Mouse (Mus musculus) layer of hippocampus, adult 6 months (tissue): ENCODE results near the gene Nob1. TPM values are rescaled to one million over a fixed set of nuclear protein-coding genes. Genes with fewer than 3 reads are reported as not detected.

Source experiments
- long read RNA-seq, 2 experiments: library from polyadenylated mRNA; unstranded; transcript quantifications; one replicate each; pipeline ENCODE4 v2.0.0; 2019 to 2020
- polyA plus RNA-seq: library from polyadenylated mRNA; unstranded; fragments of <200 nt; fragmentation: Nextera tagmentation; gene quantifications from 2 replicates; pipeline ENCODE4 v1.2.3, GENCODE M21; 2021

The Nob1 gene
- polyA plus RNA-seq = 33.7 and 34.0 TPM in 2 replicates
- long read RNA-seq, experiment 1, transcript Nob1-201 (9 exons, 1,658 nt) = major isoform, 49 of 64 reads
- long read RNA-seq, experiment 1, partial matches to known transcripts = 4 of 64 reads
- long read RNA-seq, experiment 1, other reads (novel, unspliced or antisense) = 11 of 64 reads
- long read RNA-seq, experiment 2, transcript Nob1-201 (9 exons, 1,658 nt) = major isoform, 144 of 177 reads
- long read RNA-seq, experiment 2, partial matches to known transcripts = 17 of 177 reads
- long read RNA-seq, experiment 2, other reads (novel, unspliced or antisense) = 16 of 177 reads

DNA sequence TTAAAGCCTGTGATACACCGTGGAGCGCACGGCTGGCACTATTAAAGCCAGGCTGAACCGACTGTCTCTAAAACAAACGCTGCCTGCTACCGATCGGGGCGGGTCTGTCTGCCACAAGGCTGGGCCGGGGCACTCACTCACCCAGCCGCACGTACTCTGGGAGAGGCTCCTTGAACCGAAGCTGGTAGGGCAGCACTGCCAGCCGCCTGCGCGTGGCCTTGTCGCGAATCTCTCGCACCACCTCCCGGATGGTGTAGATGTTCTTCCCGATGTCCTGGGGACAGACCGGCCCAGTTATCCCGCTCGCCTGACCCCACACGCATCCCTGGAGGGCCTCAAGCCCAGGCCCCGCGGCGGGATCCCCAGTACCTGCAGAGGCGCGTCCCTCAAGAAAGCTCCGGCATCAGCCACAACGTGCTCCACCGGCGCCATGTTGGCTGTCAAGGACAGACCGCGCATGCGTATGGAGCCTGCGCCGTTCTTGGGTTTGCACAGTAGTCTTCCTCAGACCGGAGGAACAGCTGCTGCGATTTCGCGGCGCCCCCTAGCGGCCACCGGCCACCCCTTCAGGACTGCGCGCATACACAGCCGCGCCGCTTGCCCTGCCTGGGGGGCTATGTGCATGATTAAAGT lies at the start of gene Nob1:
Gene Nob1 (minus strand): TSS at position 455 of the 633 bp plus-strand sequence.

DNA sequence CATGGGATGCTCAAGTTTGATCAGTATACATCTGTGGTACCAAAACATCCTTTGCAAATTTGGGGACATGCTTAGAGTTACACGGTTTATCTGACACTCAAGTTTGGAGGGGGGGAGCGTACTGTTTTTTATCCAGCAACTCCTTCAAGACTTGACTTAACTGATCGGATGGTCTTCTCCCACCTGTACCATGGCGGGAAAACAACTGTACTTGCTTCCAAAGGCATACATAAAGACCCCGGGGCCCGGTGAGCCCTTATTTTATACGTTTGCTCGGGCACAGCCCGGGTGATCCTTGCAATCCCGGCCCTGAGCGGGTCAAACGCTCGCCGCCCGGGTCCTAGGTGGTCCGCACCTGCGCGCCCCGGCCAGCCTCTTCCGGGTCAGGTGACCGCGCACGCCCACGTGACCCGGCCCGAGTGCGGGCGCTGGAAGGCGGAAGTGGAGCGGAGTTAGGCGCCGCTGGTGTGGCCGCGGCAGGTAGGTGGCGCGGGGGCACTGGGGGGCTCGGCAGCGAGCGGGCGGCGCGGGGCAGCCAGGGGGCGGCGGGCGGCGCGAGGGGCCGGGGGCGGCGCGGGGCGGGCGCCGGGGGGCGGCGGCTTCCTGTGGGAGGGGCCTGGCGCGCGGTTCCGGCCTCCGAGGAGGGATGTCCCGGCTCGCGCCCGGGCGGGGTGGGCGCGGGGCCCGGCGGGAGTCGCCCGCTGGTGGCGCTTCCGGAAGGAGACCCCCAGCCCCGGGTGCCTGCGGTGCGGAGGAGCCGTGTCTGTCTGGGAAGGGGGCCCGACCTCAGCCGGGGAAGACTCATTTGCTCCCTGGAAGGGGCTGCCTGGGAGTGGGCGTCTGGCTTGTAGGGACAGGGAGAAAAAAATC lies 11.3 kb upstream of the Nob1 start, which contains the start of gene Wwp2:
Gene Wwp2 (plus strand): TSS at position 404 of the 870 bp plus-strand sequence.

DNA sequence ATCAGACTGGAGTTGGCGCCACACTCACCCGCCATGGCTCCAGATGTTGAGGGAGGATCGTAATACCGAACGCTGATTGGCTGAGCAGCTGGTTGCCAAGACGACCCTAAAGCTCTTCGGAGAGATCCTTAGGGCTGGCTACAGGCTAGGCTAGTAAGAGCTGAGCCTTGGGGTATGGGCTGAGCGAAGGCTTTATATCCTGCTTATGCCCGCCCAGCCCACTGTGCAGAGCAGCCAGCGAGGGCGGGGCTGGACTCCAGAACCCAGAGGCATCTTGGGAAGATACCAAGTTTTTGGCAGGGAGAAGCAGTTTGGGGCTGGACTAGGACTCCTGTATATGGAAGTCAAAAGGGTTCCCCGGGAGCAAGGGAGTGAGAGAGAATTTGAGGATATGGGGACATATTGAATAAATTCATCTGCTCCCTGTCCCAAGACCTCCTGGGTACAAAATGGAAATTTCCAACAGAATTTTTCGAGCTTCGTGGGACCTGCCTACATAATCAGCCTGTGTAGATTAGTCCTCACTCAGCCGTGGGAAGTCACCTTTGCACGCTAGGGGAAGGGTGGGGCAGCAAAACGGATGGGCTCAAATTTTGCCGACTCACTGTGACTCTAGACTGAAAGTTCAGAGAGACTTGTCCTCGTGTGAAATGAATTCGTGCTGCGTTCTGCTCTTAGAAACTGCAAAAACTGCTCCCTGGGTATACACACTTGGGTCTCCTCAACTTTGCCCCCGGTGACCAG lies 21.6 kb downstream of the Nob1 start, which contains the start of gene Nqo1:
Gene Nqo1 (minus strand): TSS at position 169 of the 744 bp plus-strand sequence.

Other genes with a start within 250 kb of the Nob1 start
- gene Nfat5, start 131.6 kb downstream of the Nob1 start, polyA plus RNA-seq = 4.6 and 5.7 TPM in 2 replicates
- 6.3 and 9.9 TPM in 2 replicates for gene Nqo1, start 21.8 kb downstream of the Nob1 start, polyA plus RNA-seq
- 37.7 and 48.3 TPM in 2 replicates for gene Wwp2, start 11.3 kb upstream of the Nob1 start, polyA plus RNA-seq
- 178 and 196 TPM in 2 replicates for gene Psmd7, start 163.4 kb upstream of the Nob1 start, polyA plus RNA-seq